Mouse (Mus musculus) urinary bladder, adult 18-20 months (tissue): Measurements from ENCODE around the gene Grid1.

Source experiments
- DNase-seq, 2 experiments: peaks; one replicate each; pipeline ENCODE4 v3.0.0; 2022; ENCODE audit warnings: low spot score in 2 of 2, mixed read lengths in 2 of 2

The Grid1 gene

GRCm38 (mm10) chr14:35198447-35198846 is 378.5 kb downstream of the Grid1 start:
- DNase-seq, result no peak

DNA sequence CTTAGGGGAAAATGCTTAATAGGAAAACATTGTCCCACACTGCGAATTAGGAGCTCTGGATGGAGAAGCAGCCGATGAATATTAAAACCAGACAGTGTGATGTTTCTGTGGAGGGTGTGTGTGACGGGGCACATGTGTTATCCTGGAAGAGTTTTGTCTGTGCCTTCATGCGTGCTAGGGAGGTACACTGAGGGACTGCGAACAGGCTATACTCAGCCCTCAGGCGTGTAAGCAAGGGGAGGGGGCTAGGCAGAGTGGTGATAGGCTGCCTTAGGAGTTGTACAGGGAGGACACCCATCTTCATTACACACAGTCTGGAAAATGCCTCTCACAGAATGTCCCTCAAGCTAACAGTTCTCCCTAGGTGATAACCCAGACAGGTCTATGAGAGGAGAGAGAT is 379.0 kb downstream of the Grid1 start:
- DNase-seq, result no peak

- DNase-seq, result no peak
Observed at GRCm38 (mm10) chr14:35209444-35209843, 389.5 kb downstream of the Grid1 start.

DNA sequence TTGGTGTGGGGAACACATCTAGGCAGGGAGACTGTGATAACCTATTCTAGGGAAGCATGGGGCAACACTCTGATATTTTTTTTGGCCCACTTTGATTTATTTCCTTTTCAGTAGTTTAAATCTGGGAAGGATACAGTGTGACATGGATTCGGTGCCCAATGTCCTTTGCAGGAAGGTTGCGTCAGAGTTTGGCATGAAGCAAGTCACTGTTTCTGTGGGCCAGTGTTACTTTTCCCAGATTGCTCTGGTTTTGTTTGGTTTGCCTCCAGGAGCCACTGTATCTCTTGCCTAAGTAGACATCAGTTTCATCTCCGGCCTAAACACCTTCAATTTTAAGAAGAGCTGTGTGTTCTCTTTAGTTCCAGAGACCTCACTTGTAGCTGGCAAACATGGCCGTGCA is 399.1 kb downstream of the Grid1 start:
- DNase-seq, result no peak

DNA sequence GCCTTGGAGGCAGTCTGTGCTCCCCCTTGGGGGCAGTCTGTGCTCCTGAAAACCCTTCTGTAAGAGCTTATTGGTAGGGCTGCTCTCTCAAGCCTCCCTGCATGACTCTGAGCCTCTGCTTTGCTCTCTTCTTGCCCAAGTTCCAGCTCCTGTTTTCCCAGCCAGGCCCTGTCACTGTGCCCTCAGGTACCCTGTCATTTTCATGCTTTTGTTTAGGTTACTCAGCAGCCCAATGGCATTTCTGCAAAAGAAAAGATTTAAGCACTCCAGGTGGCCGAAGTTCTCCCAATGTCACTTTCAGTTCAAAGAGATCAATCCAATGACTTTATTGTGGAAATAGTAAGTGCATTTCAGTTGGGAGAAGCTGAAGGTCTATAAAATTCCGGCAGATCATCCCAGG is 402.3 kb downstream of the Grid1 start:
- DNase-seq, result no peak

- no peak for DNase-seq
Observed at GRCm38 (mm10) chr14:35227581-35227980, 407.7 kb downstream of the Grid1 start.

DNA sequence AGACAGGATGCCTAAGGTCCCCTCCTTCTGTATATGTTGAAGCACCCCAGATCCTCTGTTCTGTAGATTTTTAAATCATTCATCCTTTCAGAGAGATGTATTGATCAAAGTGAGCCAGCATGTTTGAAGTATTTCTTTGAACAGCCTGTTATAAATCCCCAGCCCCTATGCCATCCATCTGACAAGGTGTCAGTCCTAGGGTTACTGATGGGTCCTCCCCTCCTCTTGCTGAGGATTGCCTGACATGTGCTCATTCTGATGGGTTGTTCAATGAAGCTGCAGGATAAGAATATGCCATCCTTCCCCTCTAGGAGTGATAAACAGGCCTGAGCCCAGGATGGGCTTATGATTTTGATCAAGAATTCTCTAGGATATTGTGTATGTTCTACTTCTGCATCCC is 411.5 kb downstream of the Grid1 start:
- DNase-seq, result no peak

GRCm38 (mm10) chr14:35242882-35243281 is 423.0 kb downstream of the Grid1 start:
- no peak for DNase-seq

DNA sequence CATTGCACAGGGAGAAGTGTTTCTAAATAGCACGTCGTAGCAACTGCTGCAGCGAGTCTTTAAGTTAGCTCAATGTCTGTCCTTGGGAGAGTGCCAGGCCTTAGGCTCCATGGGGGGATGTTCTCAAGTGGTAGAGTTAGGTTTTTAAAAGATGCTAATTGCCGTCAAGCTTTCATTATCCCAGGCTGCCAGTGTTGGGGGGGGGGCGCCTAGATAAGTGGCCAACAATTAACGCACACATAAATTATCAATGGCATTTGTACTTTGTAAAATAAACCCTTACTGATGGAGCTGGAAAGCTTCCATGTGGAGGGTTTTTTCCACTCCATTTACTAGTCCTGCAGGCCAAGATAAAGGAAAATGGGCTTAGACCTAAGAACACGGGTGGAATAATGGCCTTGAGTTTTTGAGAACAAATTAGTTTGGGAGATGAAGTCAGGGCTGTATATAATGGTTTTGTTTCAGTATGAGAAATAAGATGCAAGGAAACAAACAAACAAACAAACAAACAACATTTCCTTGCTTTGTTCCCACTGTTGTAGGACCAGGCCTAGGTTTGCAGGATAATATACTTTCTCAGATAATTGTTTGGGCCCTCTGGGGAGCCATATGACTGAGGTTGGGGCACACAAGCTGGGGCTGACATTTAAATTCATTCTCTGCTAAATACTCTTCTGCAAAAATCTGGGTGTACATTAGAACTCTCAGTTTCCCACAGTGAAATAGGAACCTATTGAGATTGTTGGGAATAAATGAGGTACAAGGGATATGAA is 425.1 kb downstream of the Grid1 start:
- DNase-seq, result no peak

- DNase-seq, result no peak
Observed at GRCm38 (mm10) chr14:35250412-35250811, 430.5 kb downstream of the Grid1 start.

- no peak for DNase-seq
Observed at GRCm38 (mm10) chr14:35254477-35254876, 434.6 kb downstream of the Grid1 start.

DNA sequence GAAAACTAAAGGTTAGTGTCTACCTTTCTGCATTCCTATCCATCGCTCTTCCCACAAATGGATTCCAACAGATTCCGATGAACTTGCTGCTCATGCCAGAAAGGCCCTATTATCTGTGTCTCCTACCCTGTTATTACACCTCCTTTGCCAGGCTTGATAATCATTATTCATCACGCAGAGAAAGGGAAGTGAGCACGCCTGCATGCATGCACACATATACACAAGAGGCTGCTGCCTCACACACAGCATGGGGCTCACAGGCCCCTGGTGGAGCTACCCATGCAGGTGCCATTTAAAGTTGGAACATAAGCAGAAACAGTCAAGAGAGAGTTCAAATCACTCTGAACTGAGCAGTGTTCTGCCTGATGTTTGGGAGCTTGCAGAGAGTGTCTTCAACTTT is 450.4 kb downstream of the Grid1 start:
- DNase-seq, result no peak

DNA sequence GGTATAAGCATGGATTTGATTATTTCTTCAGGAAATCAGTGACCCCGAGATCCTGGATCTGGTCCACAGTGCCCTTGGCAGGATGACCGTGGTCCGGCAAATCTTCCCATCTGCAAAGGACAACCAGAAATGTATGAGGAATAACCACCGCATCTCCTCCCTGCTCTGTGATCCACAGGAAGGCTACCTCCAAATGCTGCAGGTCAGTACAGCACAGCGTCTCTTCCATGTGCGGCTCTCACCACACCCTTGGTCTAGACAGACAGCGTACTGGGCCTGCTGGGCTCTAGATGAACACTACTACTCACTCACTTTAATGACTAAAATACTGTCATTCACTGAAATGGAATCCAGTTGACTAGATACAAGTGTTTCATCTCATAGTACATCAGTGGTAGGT is 489.3 kb downstream of the Grid1 start:
- DNase-seq, result no peak

DNA sequence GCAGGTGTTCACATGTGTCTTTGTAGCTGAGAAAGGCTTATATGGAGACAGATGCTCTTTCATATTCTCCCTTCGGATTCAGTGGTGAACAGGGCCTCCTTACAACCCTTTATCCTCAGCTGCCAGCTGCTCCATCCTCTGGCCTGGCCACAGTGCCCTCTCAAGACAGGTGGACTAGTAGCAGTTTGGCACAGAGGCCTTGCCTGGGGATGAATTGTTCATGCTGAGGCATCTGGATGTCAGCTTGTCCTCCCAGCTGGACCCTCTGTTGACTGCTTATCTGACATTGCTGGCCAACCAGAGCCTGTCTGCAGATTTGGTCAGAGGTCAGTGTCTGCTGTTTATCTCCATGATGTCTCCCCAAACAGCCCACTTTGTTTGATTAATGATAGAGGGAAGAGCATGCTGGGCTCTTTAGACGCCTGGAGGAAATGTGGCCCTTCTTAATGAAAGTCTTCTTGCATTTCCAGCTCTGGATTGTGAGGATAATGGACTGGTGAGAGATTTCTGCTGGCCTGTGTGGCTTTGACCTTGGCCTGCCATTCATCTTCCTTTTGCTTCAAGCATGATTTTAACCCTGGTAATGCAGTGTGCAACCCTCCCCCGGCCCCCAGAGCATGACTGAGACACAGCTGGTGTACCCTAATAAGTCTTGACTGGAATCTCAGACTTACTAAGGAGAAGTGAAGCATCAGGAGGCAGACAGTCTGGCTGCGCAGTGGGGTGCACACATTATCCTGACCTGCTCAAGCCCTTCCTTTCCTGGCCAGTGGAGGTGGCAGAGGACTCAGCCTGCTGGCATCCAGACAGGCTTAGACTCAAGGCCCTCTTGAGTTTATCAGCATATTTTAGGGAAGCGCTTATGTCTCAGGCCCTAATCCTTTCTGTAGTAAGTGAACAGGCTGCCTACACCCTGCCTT is 493.7 kb downstream of the Grid1 start:
- DNase-seq, result no peak

DNA sequence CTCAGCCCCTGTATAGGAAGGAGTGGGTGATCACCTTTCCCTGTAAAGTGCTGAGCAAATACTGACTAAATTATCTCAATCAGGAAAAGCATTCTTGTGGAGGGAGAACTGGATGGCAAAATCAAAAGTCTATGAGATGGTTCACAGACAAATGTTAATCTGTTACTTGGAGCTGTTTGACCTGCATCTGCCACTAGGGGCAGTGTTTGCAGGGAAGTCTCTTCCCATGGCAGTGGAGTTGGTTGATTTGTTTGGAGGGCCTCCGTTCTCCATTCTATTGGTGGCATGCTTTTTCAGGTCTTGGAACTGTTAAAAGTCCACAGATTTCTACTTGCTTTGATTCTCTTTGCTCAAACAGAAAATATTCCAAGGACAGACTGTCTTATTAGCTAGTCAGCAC is 506.4 kb downstream of the Grid1 start:
- no peak for DNase-seq

DNA sequence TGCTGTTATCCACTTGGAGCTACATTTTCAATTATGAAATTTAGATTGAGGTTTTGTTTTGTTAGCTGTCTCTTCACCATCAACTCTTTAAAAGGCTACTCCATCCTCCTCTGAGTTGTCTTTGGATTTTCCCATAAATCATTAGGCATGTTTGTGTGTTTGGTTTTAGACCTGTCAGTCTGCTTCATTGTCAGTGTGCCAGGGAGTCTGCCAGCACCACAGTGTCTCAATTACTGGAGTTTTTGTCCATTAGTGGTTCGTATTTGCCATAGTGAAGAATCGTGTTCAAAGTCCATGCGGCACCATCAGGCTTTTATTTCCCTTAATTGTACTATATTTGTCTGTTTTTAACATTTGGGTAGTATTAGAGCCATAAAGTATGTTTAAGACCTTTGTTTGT is 516.7 kb downstream of the Grid1 start:
- no peak for DNase-seq

DNA sequence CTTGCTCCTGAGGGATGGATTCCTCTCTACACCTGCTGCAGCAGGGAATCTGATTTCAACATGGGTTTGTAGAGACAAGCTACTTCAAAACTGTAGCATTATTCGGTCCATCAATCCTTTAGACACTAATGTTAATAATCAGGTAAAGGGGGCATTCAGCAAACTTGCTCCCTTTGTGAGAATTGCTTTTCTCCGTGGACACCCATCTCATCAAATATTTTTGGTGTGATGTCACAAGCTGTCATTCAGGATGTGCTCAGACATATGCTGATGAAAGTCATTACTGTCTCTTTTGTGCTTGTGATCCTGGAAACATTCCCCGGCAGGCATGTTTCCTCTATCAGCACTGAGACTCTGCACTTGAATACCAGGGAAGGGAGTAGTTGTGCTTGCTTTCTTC is 536.1 kb downstream of the Grid1 start:
- no peak for DNase-seq

DNA sequence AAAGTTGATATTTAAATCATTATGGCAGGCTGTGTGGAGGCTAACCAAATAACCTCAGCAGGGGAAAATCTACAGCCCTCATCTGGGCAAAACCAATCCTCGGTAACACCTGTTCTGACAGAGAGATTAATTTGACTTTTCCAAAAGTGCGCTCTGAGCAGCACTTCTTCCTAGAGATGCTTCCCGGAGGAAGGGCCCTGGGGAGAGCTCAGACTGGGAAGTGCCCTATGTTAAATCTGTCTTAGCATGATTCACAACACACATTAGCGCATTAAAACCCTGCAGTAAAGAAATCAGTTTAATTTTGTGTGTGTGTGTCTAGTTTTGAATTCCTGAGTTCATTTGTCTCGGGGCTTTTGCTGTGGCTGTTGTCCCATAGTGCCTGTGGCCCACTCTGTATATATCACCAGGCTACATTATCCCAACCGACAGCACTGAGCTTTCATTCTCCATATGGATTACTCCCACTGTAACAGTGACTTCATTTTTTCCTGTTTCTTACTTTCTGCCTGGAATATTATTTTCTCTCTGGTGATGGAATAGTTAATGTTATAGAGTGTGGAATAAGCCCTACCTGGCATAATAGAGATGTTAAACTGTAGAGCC is 536.7 kb downstream of the Grid1 start:
- no peak for DNase-seq

- no peak for DNase-seq
Observed at GRCm38 (mm10) chr14:35358136-35358821, 538.4 kb downstream of the Grid1 start.

DNA sequence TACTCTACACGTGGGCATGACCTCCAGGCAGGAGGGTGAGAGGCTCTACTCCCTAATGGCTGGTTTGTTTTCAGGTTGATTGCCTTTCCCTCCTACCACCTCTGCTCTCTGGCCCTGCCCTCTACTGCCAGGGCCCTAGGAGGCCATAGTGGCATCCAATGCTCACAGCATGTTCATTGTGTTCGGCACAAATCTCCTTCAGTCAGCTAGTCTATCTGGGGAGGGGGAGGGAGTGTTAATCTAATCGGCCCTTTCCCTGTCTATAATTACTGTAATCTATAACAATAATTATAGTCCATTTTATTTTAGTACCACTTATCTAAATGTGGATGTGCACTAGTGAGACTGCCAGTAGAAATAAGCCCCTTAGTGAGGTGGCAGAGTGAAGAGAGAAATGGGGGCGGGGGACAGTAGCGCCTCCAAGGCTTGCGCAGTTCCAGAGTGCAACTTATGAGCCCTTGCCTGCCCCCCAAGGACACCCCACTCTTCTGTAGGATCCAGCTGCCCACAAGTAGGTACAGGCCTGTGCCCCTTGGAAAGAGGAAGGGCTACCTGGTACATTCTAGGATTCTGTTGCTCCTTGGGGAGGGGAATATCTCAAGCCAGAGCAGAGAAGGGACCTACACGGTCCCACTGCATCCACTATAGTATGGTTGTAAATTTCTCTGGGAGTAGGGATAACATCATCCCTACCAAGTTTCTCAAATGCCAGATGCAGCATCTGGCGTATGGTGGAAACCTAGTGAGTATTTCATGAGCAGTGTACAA is 545.5 kb downstream of the Grid1 start:
- no peak for DNase-seq

- DNase-seq, result no peak
Observed at GRCm38 (mm10) chr14:35374374-35374773, 554.5 kb downstream of the Grid1 start.
